Mouse (Mus musculus): ENCODE measurements around the gene Dmp1. TPM values are rescaled to one million over a fixed set of nuclear protein-coding genes. Genes with fewer than 3 reads are reported as not detected.
A peak's percentile ranks its signal among the peaks of the same experiment; 100 is the strongest.

Dmp1 gene
- polyA plus RNA-seq, 1 experiment from 2014 or later = 19.3 TPM

DNA sequence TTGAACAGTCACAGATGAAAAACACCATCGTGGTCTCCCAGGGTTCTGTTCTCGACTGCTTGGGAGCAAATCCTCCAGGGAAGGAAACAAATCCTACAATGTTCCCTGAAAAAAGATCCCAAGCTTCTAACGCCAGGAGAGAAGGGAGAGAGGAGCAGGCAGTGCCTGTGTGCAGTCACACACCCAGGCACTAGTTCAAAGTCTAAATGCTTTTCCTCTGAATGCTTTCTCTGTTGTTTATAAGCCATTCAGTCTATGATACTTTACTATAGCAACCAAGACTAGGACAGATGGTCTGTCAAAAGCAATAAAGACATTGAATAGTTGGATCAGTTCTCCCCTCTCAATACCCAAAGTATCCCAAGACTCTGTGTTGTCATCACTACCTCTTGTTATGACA, 15.1 kb upstream of the Dmp1 start:
- Histone ChIP-seq H3K27ac (replicated peaks; ENCODE audit: low read depth, low read length) (no peak overlapping the region), H3K4me1 (ENCODE audit: control insufficient read depth, insufficient read depth, low read length) (no peaks in the 10 kb centered on the region), H3K36me3 (ENCODE audit: control insufficient read depth, insufficient read depth, low read length) (no peaks in the 10 kb centered on the region), H3K4me2 (ENCODE audit: low read depth, low read length) (no peak overlapping the region), H3K27me3 (replicated peaks; ENCODE audit: control insufficient read depth, insufficient read depth, low read length) (no peaks in the 10 kb centered on the region), H3K9me3 (ENCODE audit: control insufficient read depth, low read length) (no peaks in the 10 kb centered on the region), H3K4me3 (ENCODE audit: low read depth, low read length) (no peak overlapping the region), H3K9ac (ENCODE audit: low read depth, low read length) (no peak overlapping the region)
- WGBS = 76% methylated on average over 3 of the region's 3 CpGs
- no peak for DNase-seq (ENCODE audit: low spot score)
- no peak for ATAC-seq (ENCODE audit: low read depth)

DNA sequence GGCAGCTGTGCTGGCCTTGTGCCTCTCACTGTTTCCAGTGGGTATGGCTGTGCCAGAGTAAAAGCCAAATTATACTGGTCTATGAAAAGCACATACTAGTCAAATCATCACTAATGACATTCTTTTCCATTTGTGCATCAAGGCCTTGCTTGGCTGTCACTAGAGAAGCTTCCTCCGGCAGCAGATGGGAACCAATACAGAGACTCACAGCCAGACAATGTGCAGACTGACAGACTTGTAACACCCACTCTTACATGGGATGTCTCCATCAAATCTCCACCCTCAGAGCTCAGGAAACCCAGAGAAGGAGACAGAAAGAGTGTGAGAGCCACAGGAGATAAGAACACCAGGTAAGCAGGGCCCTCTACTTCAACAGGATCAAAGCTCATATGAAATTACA, 7.3 kb upstream of the Dmp1 start:
- Histone ChIP-seq H3K27ac (replicated peaks; ENCODE audit: low read depth, low read length) (no peak overlapping the region), H3K9me3 (ENCODE audit: control insufficient read depth, low read length) (no peaks in the 10 kb centered on the region), H3K27me3 (replicated peaks; ENCODE audit: control insufficient read depth, insufficient read depth, low read length) (no peaks in the 10 kb centered on the region), H3K4me1 (ENCODE audit: control insufficient read depth, insufficient read depth, low read length) (no peaks in the 10 kb centered on the region), H3K4me2 (ENCODE audit: low read depth, low read length) (no peak overlapping the region), H3K36me3 (ENCODE audit: control insufficient read depth, insufficient read depth, low read length) (no peaks in the 10 kb centered on the region), H3K9ac (ENCODE audit: low read depth, low read length) (no peak overlapping the region), H3K4me3 (ENCODE audit: low read depth, low read length) (no peak overlapping the region)
- ATAC-seq (ENCODE audit: low read depth) (no peak), DNase-seq (ENCODE audit: low spot score) (no peak)
- WGBS = 87% methylated on average over 1 of the region's 1 CpGs

DNA sequence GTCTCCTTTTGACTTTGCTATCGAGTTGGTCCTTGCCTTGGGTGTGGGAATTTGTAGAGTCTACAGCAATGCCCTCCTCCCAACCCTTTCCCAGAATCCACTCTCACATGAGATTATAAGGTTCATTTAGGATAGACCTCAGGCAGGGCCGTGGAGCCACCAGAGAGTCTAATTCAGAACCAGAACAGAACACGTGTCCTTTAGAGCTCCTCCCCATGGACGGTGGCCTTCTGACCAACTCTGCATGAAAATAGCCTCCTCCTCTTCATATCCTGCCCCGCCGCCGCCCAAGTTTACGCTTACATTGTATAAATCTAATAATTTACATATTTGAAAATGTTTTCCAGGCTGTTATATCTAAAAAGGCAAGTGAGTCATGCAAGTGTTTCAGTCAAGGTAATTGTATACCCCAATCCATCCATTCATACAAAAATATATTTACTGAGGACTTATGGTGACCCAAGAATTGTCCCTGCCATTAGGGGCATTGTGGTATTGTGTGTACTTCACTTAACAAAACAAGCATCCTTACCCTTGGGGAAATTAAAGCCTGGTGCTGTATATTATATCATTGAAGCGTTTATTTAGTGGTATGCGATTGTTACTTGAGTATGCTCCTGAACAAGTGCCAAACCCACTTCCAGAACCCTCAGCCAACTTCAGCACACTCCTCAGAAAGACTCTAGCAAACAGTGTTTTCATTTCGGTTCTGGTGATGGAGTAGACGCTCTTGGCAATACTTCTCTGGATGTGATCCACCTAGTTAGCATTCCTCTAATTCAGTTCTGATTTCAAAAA, 1.1 kb upstream of the Dmp1 start:
- no peak overlapping the region for H3K4me2 ChIP-seq (ENCODE audit: low read depth, low read length)
- peaks cover 9% of the 10 kb centered on the region for H3K4me1 ChIP-seq (ENCODE audit: control insufficient read depth, insufficient read depth, low read length)
- H3K27me3 ChIP-seq (replicated peaks; ENCODE audit: control insufficient read depth, insufficient read depth, low read length) = no peaks in the 10 kb centered on the region
- no peaks in the 10 kb centered on the region for H3K9me3 ChIP-seq (ENCODE audit: control insufficient read depth, low read length)
- no peak overlapping the region for H3K9ac ChIP-seq (ENCODE audit: low read depth, low read length)
- 74% methylated on average over 12 of the region's 12 CpGs for WGBS
- DNase-seq (ENCODE audit: low spot score) = peak; percentile 83
- no peak overlapping the region for H3K4me3 ChIP-seq (ENCODE audit: low read depth, low read length)
- no peaks in the 10 kb centered on the region for H3K36me3 ChIP-seq (ENCODE audit: control insufficient read depth, insufficient read depth, low read length)
- peak; percentile 37; the same call in 1 of the 2 replicates for ATAC-seq (ENCODE audit: low read depth)
- no peak overlapping the region for H3K27ac ChIP-seq (replicated peaks; ENCODE audit: low read depth, low read length)

DNA sequence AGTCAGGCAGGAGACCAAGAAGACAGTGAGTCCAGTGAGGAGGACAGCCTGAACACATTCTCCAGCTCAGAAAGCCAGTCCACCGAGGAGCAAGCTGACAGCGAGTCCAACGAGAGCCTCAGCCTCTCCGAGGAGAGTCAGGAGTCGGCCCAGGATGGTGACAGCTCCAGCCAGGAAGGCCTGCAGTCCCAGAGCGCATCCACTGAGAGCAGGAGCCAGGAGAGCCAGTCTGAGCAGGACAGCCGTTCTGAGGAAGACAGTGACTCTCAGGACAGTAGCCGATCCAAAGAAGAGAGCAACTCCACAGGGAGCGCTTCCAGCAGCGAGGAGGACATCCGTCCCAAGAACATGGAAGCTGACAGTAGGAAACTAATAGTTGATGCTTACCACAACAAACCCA, 10.1 kb downstream of the Dmp1 start:
- no peak overlapping the region for H3K4me2 ChIP-seq (ENCODE audit: low read depth, low read length)
- peaks cover 3% of the 10 kb centered on the region; the same call in 1 of the 2 replicates for H3K4me1 ChIP-seq (ENCODE audit: control insufficient read depth, insufficient read depth, low read length)
- ATAC-seq (ENCODE audit: low read depth) = no peak
- no peaks in the 10 kb centered on the region for H3K36me3 ChIP-seq (ENCODE audit: control insufficient read depth, insufficient read depth, low read length)
- H3K9me3 ChIP-seq (ENCODE audit: control insufficient read depth, low read length) = no peaks in the 10 kb centered on the region
- no peak for DNase-seq (ENCODE audit: low spot score)
- H3K27ac ChIP-seq (replicated peaks; ENCODE audit: low read depth, low read length) = no peak overlapping the region
- WGBS = 75% methylated on average over 11 of the region's 11 CpGs
- no peaks in the 10 kb centered on the region for H3K27me3 ChIP-seq (replicated peaks; ENCODE audit: control insufficient read depth, insufficient read depth, low read length)
- H3K9ac ChIP-seq (ENCODE audit: low read depth, low read length) = no peak overlapping the region
- no peak overlapping the region for H3K4me3 ChIP-seq (ENCODE audit: low read depth, low read length)

DNA sequence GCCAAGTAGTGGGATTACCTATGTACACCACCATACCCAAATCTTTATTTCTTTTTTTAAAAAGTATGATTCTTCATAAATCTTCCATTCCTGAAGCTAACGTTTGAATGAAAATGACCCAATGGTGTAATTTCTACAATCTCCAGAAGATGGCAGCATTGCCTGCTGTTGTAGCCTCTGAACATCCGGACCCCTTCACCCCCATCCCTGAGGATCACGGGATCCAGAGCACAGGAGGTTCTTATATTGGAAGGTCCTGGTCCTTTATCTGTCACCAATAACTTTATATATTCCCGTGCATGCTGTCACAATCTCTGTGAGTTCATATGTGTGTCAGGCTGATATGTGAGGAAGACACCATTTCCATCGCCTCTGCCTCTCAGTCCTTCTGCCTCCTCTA, 16.5 kb downstream of the Dmp1 start:
- H3K27me3 ChIP-seq (replicated peaks; ENCODE audit: control insufficient read depth, insufficient read depth, low read length) = no peaks in the 10 kb centered on the region
- no peak overlapping the region for H3K9ac ChIP-seq (ENCODE audit: low read depth, low read length)
- H3K4me3 ChIP-seq (ENCODE audit: low read depth, low read length) = no peak overlapping the region
- no peak for ATAC-seq (ENCODE audit: low read depth)
- 33% methylated on average over 5 of the region's 5 CpGs for WGBS
- no peaks in the 10 kb centered on the region for H3K9me3 ChIP-seq (ENCODE audit: control insufficient read depth, low read length)
- no peak overlapping the region for H3K4me2 ChIP-seq (ENCODE audit: low read depth, low read length)
- no peaks in the 10 kb centered on the region for H3K4me1 ChIP-seq (ENCODE audit: control insufficient read depth, insufficient read depth, low read length)
- no peak overlapping the region for H3K27ac ChIP-seq (replicated peaks; ENCODE audit: low read depth, low read length)
- H3K36me3 ChIP-seq (ENCODE audit: control insufficient read depth, insufficient read depth, low read length) = no peaks in the 10 kb centered on the region
- DNase-seq (ENCODE audit: low spot score) = no peak

DNA sequence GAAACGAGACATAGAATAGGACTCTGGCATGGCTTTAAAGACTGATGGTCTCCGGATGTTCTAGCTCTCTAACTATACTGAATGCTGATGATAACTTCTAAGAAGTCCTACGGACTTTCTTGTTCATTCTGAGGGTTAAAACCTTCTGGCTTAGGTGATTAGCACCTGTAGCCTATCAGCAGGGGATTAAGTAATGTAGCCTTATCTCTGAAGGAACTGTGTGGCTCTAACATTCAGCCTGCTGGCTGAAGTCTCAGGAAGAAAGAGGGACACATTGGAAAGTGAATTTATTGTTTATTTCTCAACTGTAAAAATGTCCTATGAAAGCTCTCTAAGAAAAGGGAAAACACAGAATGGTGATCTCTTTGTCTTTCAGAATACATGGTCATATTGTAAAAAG, 21.9 kb downstream of the Dmp1 start:
- H3K27ac ChIP-seq (replicated peaks; ENCODE audit: low read depth, low read length) = no peak overlapping the region
- H3K36me3 ChIP-seq (ENCODE audit: control insufficient read depth, insufficient read depth, low read length) = no peaks in the 10 kb centered on the region
- ATAC-seq (ENCODE audit: low read depth) (no peak), DNase-seq (ENCODE audit: low spot score) (no peak)
- WGBS = 76% methylated on average over 3 of the region's 3 CpGs
- no peak overlapping the region for H3K9ac ChIP-seq (ENCODE audit: low read depth, low read length)
- no peak overlapping the region for H3K4me2 ChIP-seq (ENCODE audit: low read depth, low read length)
- no peaks in the 10 kb centered on the region for H3K4me1 ChIP-seq (ENCODE audit: control insufficient read depth, insufficient read depth, low read length)
- no peak overlapping the region for H3K4me3 ChIP-seq (ENCODE audit: low read depth, low read length)
- H3K9me3 ChIP-seq (ENCODE audit: control insufficient read depth, low read length) = no peaks in the 10 kb centered on the region
- no peaks in the 10 kb centered on the region for H3K27me3 ChIP-seq (replicated peaks; ENCODE audit: control insufficient read depth, insufficient read depth, low read length)

DNA sequence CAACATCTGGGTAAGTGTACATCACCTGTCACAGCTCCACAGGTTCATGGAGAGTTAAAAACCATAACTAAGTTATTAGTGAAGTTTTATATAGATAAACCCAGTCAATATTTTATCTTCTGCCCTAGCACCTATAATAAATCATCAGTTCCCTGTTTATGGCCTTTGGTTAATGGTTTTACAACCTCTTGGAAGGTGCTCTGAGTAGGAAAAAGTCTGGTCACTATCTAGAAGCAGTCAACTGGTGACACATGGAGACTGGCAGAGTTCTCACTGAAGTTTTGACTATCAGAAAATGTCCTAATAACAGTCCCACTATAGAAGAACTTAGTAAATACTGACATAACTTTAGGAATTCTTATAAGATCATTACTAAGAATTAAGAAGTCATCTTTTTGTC, 22.3 kb downstream of the Dmp1 start:
- ATAC-seq (ENCODE audit: low read depth) = no peak
- no peak overlapping the region for H3K27ac ChIP-seq (replicated peaks; ENCODE audit: low read depth, low read length)
- no peaks in the 10 kb centered on the region for H3K9me3 ChIP-seq (ENCODE audit: control insufficient read depth, low read length)
- no peak overlapping the region for H3K4me3 ChIP-seq (ENCODE audit: low read depth, low read length)
- H3K4me1 ChIP-seq (ENCODE audit: control insufficient read depth, insufficient read depth, low read length) = no peaks in the 10 kb centered on the region
- no peak overlapping the region for H3K9ac ChIP-seq (ENCODE audit: low read depth, low read length)
- no peak for DNase-seq (ENCODE audit: low spot score)
- no peaks in the 10 kb centered on the region for H3K27me3 ChIP-seq (replicated peaks; ENCODE audit: control insufficient read depth, insufficient read depth, low read length)
- no peaks in the 10 kb centered on the region for H3K36me3 ChIP-seq (ENCODE audit: control insufficient read depth, insufficient read depth, low read length)
- H3K4me2 ChIP-seq (ENCODE audit: low read depth, low read length) = no peak overlapping the region

DNA sequence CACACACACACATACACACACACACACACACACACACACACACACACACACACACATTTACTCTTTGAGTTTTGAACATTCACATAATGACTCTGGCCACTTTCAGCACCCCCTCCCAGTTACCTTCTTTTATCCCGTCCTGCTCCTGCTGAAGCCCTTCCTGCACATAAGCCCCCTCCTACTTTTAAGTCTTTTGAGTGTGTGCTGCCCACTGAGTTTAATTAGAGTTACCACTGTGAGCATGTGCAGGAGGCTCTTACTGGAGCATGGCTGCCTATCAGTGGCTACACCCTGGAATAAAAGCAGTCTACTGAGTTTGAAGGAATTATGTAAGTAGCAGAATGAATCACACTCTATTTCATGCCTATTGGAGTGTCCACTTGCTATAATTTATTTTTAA, 26.1 kb downstream of the Dmp1 start:
- no peak overlapping the region for H3K4me2 ChIP-seq (ENCODE audit: low read depth, low read length)
- no peaks in the 10 kb centered on the region for H3K4me1 ChIP-seq (ENCODE audit: control insufficient read depth, insufficient read depth, low read length)
- no peaks in the 10 kb centered on the region for H3K9me3 ChIP-seq (ENCODE audit: control insufficient read depth, low read length)
- H3K36me3 ChIP-seq (ENCODE audit: control insufficient read depth, insufficient read depth, low read length) = no peaks in the 10 kb centered on the region
- H3K9ac ChIP-seq (ENCODE audit: low read depth, low read length) = no peak overlapping the region
- 23% methylated on average over 1 of the region's 1 CpGs for WGBS
- H3K4me3 ChIP-seq (ENCODE audit: low read depth, low read length) = no peak overlapping the region
- DNase-seq (ENCODE audit: low spot score) (no peak), ATAC-seq (ENCODE audit: low read depth) (no peak)
- H3K27ac ChIP-seq (replicated peaks; ENCODE audit: low read depth, low read length) = no peak overlapping the region
- no peaks in the 10 kb centered on the region for H3K27me3 ChIP-seq (replicated peaks; ENCODE audit: control insufficient read depth, insufficient read depth, low read length)

DNA sequence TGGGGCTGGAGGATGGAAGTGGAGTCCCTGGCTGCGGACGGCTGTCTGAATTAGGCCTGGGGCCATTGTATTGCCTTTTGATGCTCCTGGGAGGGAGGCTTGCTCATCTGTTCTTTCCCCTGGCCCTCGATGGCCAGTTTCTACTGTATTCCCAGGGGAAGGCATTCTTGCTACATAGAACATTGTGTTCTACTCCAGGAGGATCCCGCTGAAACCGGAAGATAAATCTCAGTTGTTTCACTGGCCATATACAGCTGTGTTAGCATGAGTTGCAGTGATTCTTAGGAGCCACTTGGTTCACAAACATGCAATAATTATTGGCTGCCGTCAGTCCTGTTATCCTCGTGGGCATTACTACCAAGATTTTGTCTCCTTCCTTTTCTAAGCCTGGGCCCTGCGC, 34.3 kb downstream of the Dmp1 start:
- H3K9me3 ChIP-seq (ENCODE audit: control insufficient read depth, low read length) = no peaks in the 10 kb centered on the region
- no peak overlapping the region for H3K27ac ChIP-seq (replicated peaks; ENCODE audit: low read depth, low read length)
- no peaks in the 10 kb centered on the region for H3K27me3 ChIP-seq (replicated peaks; ENCODE audit: control insufficient read depth, insufficient read depth, low read length)
- H3K9ac ChIP-seq (ENCODE audit: low read depth, low read length) = no peak overlapping the region
- H3K4me2 ChIP-seq (ENCODE audit: low read depth, low read length) = no peak overlapping the region
- H3K4me3 ChIP-seq (ENCODE audit: low read depth, low read length) = no peak overlapping the region
- WGBS = 72% methylated on average over 8 of the region's 8 CpGs
- H3K36me3 ChIP-seq (ENCODE audit: control insufficient read depth, insufficient read depth, low read length) = no peaks in the 10 kb centered on the region
- H3K4me1 ChIP-seq (ENCODE audit: control insufficient read depth, insufficient read depth, low read length) = no peaks in the 10 kb centered on the region
- DNase-seq (ENCODE audit: low spot score) = no peak
- ATAC-seq (ENCODE audit: low read depth) = no peak
